ENCODE assay signal across 16 mouse cellular contexts in genomic region chr17:34036647-34037046, GRCm38 (mm10). TPM values are rescaled to one million over a fixed set of nuclear protein-coding genes. Genes with fewer than 3 reads are reported as not detected.
DNase-seq lines count a peak whose midpoint lies in the region; ATAC-seq and TF ChIP-seq lines count a peak whose summit lies in the region.
"Had no signal": no experiment of that assay in that cellular context is flagged by ENCODE, and none has a peak within 500 bp of the region (broad histone marks: within the 10 kb centered on the region; RNA-seq: fewer than 3 reads in every experiment).

No protein-coding gene starts in this region.

- peak; percentile 92 for DNase-seq in heart, adult 11 months
- no peak for DNase-seq in heart, postnatal 25 days (ENCODE audit: low spot score)
- peak; percentile 3 for DNase-seq in lung, embryonic 14.5 days
- no peak for DNase-seq in lung, postnatal 14 days
- DNase-seq in cerebellum, postnatal 10 days, result peak; percentile 5 to 32
- peak; percentile 70 to 78 for DNase-seq in kidney, postnatal 25 days
- DNase-seq in MN1 (ENCODE audit: low spot score), result no peak
- DNase-seq: midbrain, embryonic 14.5 days; thymus, adult 18-20 months had no signal

- intact Hi-C loops in heart, postnatal 25 days (cut with DNase I), result no loop called here

- H3K9me3 ChIP-seq in lung, embryonic 14.5 days (ENCODE audit: low read depth, low read length), result no peaks in the 10 kb centered on the region
- H3K9me3 ChIP-seq: heart, embryonic 12.5 days; hindbrain, embryonic 13.5 days; limb, embryonic 15.5 days; neural tube, embryonic 12.5 days had no signal

- H3K4me1 ChIP-seq in lung, embryonic 14.5 days (ENCODE audit: insufficient read depth), result peaks cover 13% of the 10 kb centered on the region; the same call in 1 of the 2 replicates

- no peak overlapping the region for H3K27ac ChIP-seq in lung, embryonic 14.5 days (ENCODE audit: low read depth)
- H3K27ac ChIP-seq: hindbrain, embryonic 13.5 days; left cerebral cortex, adult 2 months; neural tube, embryonic 12.5 days had no signal

- TF ChIP-seq CTCF in lung, embryonic 14.5 days (IDR thresholded peaks at IDR 0.05; ENCODE audit: low read depth), result no peak

- ATAC-seq in lung, embryonic 14.5 days (ENCODE audit: insufficient read depth), result no peak
- ATAC-seq: intestine, postnatal 0 days had no signal

- WGBS in lung, embryonic 14.5 days, result 76% methylated on average over 10 of the region's 10 CpGs

- H3K9ac ChIP-seq in lung, embryonic 14.5 days, result no peak overlapping the region
- H3K9ac ChIP-seq: heart, embryonic 12.5 days; hindbrain, embryonic 13.5 days; limb, embryonic 15.5 days; neural tube, embryonic 12.5 days had no signal

- no peak overlapping the region for H3K4me2 ChIP-seq in lung, embryonic 14.5 days
- H3K4me2 ChIP-seq: heart, embryonic 12.5 days; hindbrain, embryonic 13.5 days; limb, embryonic 15.5 days; neural tube, embryonic 12.5 days had no signal

- peaks cover 44% of the 10 kb centered on the region for H3K36me3 ChIP-seq in lung, embryonic 14.5 days (ENCODE audit: insufficient read depth)

- H3K27me3 ChIP-seq in lung, embryonic 14.5 days (ENCODE audit: insufficient read depth, low read length), result 0 out of 2 replicates have a peak, but pooled peaks cover 3% of the 10 kb centered on the region
- H3K27me3 ChIP-seq: CH12.LX; neural tube, embryonic 12.5 days had no signal

- no peak overlapping the region for H3K4me3 ChIP-seq in lung, embryonic 14.5 days (ENCODE audit: low read depth, low read length)
- H3K4me3 ChIP-seq: heart, embryonic 12.5 days; hindbrain, embryonic 13.5 days; left cerebral cortex, adult 2 months; limb, embryonic 15.5 days; neural tube, embryonic 12.5 days had no signal

RNA-seq across cellular contexts. Expression of gene Col11a2, which starts 2.6 kb away (rescaled TPM):
- total RNA-seq in heart, postnatal 25 days (2021), result 1 to 10 TPM; 1.1 to 2.2 TPM
- polyA plus RNA-seq in lung, embryonic 14.5 days (2014; fragmentation: Nextera tagmentation; extraction: Ambion mirVana), result 4.3 and 5.0 TPM in 2 replicates

RNA-seq across cellular contexts. Expression of gene Rxrb, which starts 5.0 kb away (rescaled TPM):
- 10 to 100 TPM; 40.5 to 42.1 TPM for total RNA-seq in heart, postnatal 25 days (2021)
- 30.3 and 35.3 TPM in 2 replicates for polyA plus RNA-seq in lung, embryonic 14.5 days (2014; fragmentation: Nextera tagmentation; extraction: Ambion mirVana)

RNA-seq across cellular contexts. Expression of gene Slc39a7, which starts 5.2 kb away (rescaled TPM):
- total RNA-seq in heart, postnatal 25 days (2021), result 10 to 100 TPM; 60.4 to 61.3 TPM
- 102 and 105 TPM in 2 replicates for polyA plus RNA-seq in lung, embryonic 14.5 days (2014; fragmentation: Nextera tagmentation; extraction: Ambion mirVana)

RNA-seq across cellular contexts. Expression of gene H2-Ke6, which starts 8.8 kb away (rescaled TPM):
- total RNA-seq in heart, postnatal 25 days (2021), result 100 to 1,000 TPM in 1 of 2 experiments, 10 to 100 TPM in 1; 98.1 to 100 TPM
- polyA plus RNA-seq in lung, embryonic 14.5 days (2014; fragmentation: Nextera tagmentation; extraction: Ambion mirVana), result 35.9 and 40.6 TPM in 2 replicates

RNA-seq across cellular contexts. Expression of gene Ring1, which starts 12.2 kb away (rescaled TPM):
- 10 to 100 TPM; 12.6 to 13.2 TPM for total RNA-seq in heart, postnatal 25 days (2021)
- polyA plus RNA-seq in lung, embryonic 14.5 days (2014; fragmentation: Nextera tagmentation; extraction: Ambion mirVana), result 5.6 and 6.6 TPM in 2 replicates

Comparison
In these comparisons a context has a peak if more than half of its experiments do, and no peak if none do; other contexts are left out.
1. DNase-seq: peak in heart, adult 11 months (single experiment), lung, embryonic 14.5 days (single experiment), cerebellum, postnatal 10 days (2 of 2) and kidney, postnatal 25 days (2 of 2); none in heart, postnatal 25 days (single experiment), lung, postnatal 14 days (single experiment) and MN1 (single experiment).